Mouse (Mus musculus) liver, adult 2 months (tissue): ENCODE results near the gene Traf3ip1. TPM values are rescaled to one million over a fixed set of nuclear protein-coding genes. Genes with fewer than 3 reads are reported as not detected.

Experiments
- DNase-seq: peaks from one replicate; pipeline ENCODE4 v3.0.0-alpha.2; 2011; ENCODE audit warnings: low read depth, low spot score; ENCODE audit errors: extremely low read depth
- H3K27ac ChIP-seq: fragments of 200-500 bp; replicated peaks from 2 replicates; pipeline ENCODE4 v1.5.1; 2012; ENCODE audit warnings: low read depth, mild to moderate bottlenecking, control low read depth, inconsistent platforms, low read length; ENCODE audit not compliant: insufficient read depth
- H3K27me3 ChIP-seq: fragments of 200-500 bp; 2 replicates; pipeline ENCODE4 v1.6.1; 2012; ENCODE audit warnings: mild to moderate bottlenecking, moderate library complexity, low read length, inconsistent platforms; ENCODE audit not compliant: control insufficient read depth, insufficient read depth
- H3K36me3 ChIP-seq: fragments of 200-500 bp; 2 replicates; pipeline ENCODE4 v1.6.1; 2012; ENCODE audit warnings: low read length, inconsistent platforms; ENCODE audit not compliant: control insufficient read depth, insufficient read depth
- H3K4me1 ChIP-seq: fragments of 200-500 bp; 2 replicates; pipeline ENCODE4 v1.6.1; 2011; ENCODE audit warnings: low read length; ENCODE audit not compliant: control insufficient read depth, insufficient read depth
- H3K4me3 ChIP-seq: fragments of 200-500 bp; 2 replicates; pipeline ENCODE4 v1.5.1; 2011; ENCODE audit warnings: low read depth, mild to moderate bottlenecking, control low read depth, low read length, moderate library complexity; ENCODE audit not compliant: insufficient read depth
- H3K79me2 ChIP-seq: fragments of 200-500 bp; 2 replicates; pipeline ENCODE4 v1.6.1; 2012; ENCODE audit warnings: inconsistent platforms, mild to moderate bottlenecking, low read length, moderate library complexity; ENCODE audit not compliant: control insufficient read depth, insufficient read depth
- H3K9ac ChIP-seq: fragments of 200-500 bp; 2 replicates; pipeline ENCODE4 v1.6.1; 2012; ENCODE audit warnings: low read depth, mild to moderate bottlenecking, control low read depth, inconsistent platforms, low read length
- CTCF ChIP-seq: fragments of 200-500 bp; IDR thresholded peaks from 2 replicates; pipeline ENCODE4 v1.5.1; 2011; ENCODE audit warnings: low read depth, low read length, control low read depth
- POLR2A ChIP-seq: fragments of 200-500 bp; IDR thresholded peaks from 2 replicates; pipeline ENCODE4 v1.6.1; 2011; ENCODE audit warnings: low read length, control low read depth; ENCODE audit not compliant: insufficient read depth; ENCODE audit errors: extremely low read depth
- WGBS: fragments of 180-500 bp; shearing (Covaris S2); methylation state at CpG from one replicate; pipeline ENCODE4 v1.1.7; 2018; 5-methylcytosine and 5-hydroxymethylcytosine counted together
- polyA plus RNA-seq: library from polyadenylated mRNA; depleted of rRNA; stranded (reverse); fragments of >200 nt; gene quantifications from 2 replicates; pipeline ENCODE4 v1.2.3, GENCODE M21; 2012
- total RNA-seq: library from RNA; depleted of rRNA; stranded (reverse); fragments of >200 nt; gene quantifications from 2 replicates; pipeline ENCODE4 v1.2.3, GENCODE M21; 2014

Traf3ip1 gene
- total and polyA plus RNA-seq, 2 experiments, result 3.6 to 3.8 TPM

DNA sequence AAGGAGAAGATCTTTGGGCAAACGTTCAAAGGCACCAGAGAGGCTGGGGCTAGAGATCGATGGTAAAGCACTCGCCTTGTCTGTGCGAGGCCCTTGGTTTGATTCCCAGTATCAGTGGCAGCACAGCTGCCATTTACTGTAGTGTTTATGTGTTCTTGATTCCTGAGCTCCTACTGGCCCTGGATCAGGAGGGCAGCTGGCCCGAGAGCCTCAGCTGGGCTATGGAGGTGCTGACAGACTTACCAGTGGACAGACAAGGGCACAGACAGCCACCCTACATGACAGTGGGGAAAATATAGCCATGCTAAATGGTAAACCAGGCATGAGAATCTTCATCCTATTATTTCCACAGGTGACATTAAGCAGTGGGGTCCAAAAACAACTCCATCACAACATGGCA, 43.6 kb upstream of the Traf3ip1 start:
- Histone ChIP-seq H3K4me3 (no peak overlapping the region), H3K4me1 (peaks cover 34% of the 10 kb centered on the region), H3K27me3 (no peaks in the 10 kb centered on the region), H3K36me3 (peaks cover 11% of the 10 kb centered on the region), H3K27ac (no peak overlapping the region), H3K79me2 (peaks cover 47% of the 10 kb centered on the region; the same call in 1 of the 2 replicates), H3K9ac (no peak overlapping the region)
- WGBS, result 73% methylated on average over 5 of the region's 5 CpGs
- no peak for TF ChIP-seq POLR2A
- no peak for TF ChIP-seq CTCF
- DNase-seq, result no peak

DNA sequence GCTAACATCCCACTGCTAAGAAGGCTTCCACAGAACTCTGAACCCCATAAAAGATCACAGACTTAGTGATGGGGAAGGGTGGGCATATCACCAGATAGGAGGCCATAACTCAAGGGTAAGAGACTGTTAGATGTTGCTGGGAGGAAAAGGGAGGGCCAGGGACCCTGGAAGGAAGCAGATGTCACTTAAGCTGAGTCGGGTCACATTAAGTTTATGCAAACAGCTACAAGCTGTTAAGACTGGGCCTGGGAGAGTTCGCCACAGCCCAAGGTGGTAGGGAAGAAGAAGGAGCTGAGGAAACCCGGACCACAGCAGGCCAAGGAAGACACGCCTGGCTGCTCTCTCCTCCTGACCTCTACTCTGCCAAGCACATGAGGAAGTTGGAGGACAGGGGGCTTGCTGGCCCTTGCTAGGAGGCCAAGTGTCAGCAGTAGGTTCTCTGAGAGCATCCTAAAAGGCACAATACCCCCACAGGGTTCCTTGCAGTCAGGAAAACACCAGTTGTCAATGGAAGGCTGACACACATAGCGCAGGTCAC, 42.8 kb upstream of the Traf3ip1 start:
- Histone ChIP-seq H3K4me1 (peaks cover 33% of the 10 kb centered on the region), H3K36me3 (peaks cover 11% of the 10 kb centered on the region), H3K4me3 (no peak overlapping the region), H3K9ac (no peak overlapping the region), H3K79me2 (peaks cover 47% of the 10 kb centered on the region; the same call in 1 of the 2 replicates), H3K27ac (no peak overlapping the region), H3K27me3 (no peaks in the 10 kb centered on the region)
- TF ChIP-seq CTCF, result no peak
- DNase-seq, result no peak
- 66% methylated on average over 5 of the region's 5 CpGs for WGBS

DNA sequence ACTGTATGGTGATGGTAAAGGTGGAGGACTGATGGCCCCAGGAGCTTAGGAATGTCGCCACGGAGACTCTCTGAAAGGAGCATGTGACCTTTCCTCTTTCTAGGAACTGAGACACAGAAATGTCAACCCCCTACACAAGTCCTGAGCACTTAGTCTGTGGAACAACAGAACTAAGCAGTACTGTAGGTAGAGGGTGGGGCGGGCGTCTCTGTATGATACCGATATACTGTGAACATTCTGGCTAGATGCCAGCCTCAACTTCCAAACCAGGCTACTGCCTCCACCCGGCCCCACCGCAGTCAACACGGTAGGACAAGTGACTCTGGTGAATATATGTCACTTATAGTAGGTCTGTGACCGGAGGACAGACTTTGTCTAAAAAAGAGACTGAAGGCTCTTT, 40.5 kb upstream of the Traf3ip1 start:
- TF ChIP-seq CTCF (no peak), POLR2A (no peak)
- 60% methylated on average over 9 of the region's 9 CpGs for WGBS
- H3K27me3 ChIP-seq, result no peaks in the 10 kb centered on the region
- peaks cover 50% of the 10 kb centered on the region; the same call in 1 of the 2 replicates for H3K79me2 ChIP-seq
- DNase-seq, result no peak
- H3K4me1 ChIP-seq, result peaks cover 44% of the 10 kb centered on the region
- H3K27ac ChIP-seq, result no peak overlapping the region
- H3K9ac ChIP-seq, result no peak overlapping the region; the same call in 1 of the 2 replicates
- H3K4me3 ChIP-seq, result no peak overlapping the region
- H3K36me3 ChIP-seq, result no peaks in the 10 kb centered on the region

DNA sequence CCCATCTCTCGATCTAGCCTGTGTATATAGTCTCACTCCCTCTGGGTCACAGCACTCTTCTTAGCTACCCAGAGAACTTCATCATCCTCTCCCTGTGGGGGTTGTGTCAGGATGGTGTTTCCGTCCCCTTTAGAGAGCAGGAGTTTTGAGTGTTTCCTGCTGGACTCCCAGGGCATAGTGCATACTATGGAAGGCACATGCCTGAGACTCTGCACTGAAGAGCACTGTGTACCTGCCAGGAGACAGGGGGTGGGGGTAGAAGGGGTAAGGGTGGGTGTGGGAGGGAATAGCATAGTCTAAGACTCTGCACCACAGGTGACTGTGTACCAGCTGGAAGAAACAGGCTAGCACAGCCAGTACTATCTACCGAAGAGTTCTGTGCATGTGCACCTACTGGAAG, 40.1 kb upstream of the Traf3ip1 start:
- H3K36me3 ChIP-seq, result no peaks in the 10 kb centered on the region
- no peaks in the 10 kb centered on the region for H3K27me3 ChIP-seq
- no peak overlapping the region for H3K4me3 ChIP-seq
- H3K4me1 ChIP-seq, result peaks cover 44% of the 10 kb centered on the region
- peak; percentile 63 for DNase-seq
- TF ChIP-seq CTCF (no peak), POLR2A (no peak)
- H3K27ac ChIP-seq, result peak overlapping the region; percentile 94
- 30% methylated on average over 3 of the region's 3 CpGs for WGBS
- H3K79me2 ChIP-seq, result peaks cover 50% of the 10 kb centered on the region; the same call in 1 of the 2 replicates
- peak overlapping the region; percentile 22; the same call in 1 of the 2 replicates for H3K9ac ChIP-seq

DNA sequence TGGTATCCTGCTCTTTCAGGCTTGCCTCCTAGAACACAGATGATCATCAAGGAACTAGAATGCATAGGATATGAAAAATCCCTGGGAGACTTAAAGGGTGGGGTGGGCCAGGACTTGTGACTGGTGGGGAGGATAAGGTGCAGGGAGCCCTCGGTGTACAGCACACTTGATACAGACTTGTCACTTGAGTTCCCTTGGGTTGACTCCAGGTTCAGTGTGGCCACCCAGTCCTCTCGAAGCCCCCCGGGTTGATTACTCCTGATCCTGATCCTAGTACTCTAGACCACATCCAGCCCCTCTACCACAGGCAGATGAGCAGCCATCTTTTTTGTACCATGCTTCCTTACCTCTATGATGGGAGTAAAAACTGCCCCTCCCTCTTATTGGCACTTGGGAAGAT, 39.5 kb upstream of the Traf3ip1 start:
- no peaks in the 10 kb centered on the region for H3K36me3 ChIP-seq
- H3K4me1 ChIP-seq, result peaks cover 41% of the 10 kb centered on the region
- 68% methylated on average over 3 of the region's 3 CpGs for WGBS
- H3K4me3 ChIP-seq, result no peak overlapping the region
- peak overlapping the region; percentile 94 for H3K27ac ChIP-seq
- no peak for DNase-seq
- H3K79me2 ChIP-seq, result peaks cover 50% of the 10 kb centered on the region; the same call in 1 of the 2 replicates
- H3K9ac ChIP-seq, result peak overlapping the region; percentile 44
- H3K27me3 ChIP-seq, result no peaks in the 10 kb centered on the region
- TF ChIP-seq POLR2A (no peak), CTCF (no peak)

DNA sequence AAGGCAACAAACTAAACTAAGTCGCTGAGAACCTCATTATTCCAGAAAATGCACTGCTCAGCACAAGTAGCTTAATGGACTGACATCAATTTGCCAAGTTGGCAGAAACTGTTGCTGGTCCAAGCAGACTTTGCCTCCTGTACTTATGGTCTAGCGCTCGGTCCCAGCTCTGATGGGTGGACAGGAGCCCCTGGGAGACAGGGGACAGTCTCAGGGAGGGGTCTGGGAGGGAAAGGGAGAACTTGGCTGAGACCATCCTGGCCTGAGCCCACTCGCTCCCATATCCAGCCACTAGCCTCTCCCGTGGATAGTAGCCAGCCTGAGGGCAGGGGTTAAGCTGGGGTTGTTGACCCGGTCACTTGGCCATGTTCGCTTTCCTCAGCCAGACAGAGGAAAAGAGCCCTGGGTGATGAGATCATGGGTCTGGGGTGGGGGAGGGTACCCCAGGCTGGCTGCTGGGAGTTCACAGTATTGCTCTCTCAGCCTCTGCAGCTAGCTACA, 38.7 kb upstream of the Traf3ip1 start:
- Histone ChIP-seq H3K4me3 (peak overlapping the region; percentile 24; the same call in 1 of the 2 replicates), H3K27ac (peak overlapping the region; percentile 94), H3K4me1 (peaks cover 46% of the 10 kb centered on the region), H3K27me3 (no peaks in the 10 kb centered on the region), H3K79me2 (peaks cover 45% of the 10 kb centered on the region; the same call in 1 of the 2 replicates), H3K9ac (peak overlapping the region; percentile 68), H3K36me3 (no peaks in the 10 kb centered on the region)
- WGBS, result 0% methylated on average over 7 of the region's 7 CpGs
- DNase-seq, result peak; percentile 94
- no peak for TF ChIP-seq CTCF
- TF ChIP-seq POLR2A, result no peak
